Mouse (Mus musculus) embryonic facial prominence, embryonic 14.5 days (tissue): ENCODE data around the gene Atp4a. TPM values are rescaled to one million over a fixed set of nuclear protein-coding genes. Genes with fewer than 3 reads are reported as not detected.

Source experiments
- ATAC-seq: fragments of 200-750 bp; cut with Nextera tagmentation; 2 replicates; pipeline ENCODE4 v1.8.0; 2017; ENCODE audit warnings: low read depth, moderate number of reproducible peaks, moderate TSS enrichment
- DNase-seq: peaks from one replicate; pipeline ENCODE4 v3.0.0-alpha.2; 2015; ENCODE audit warnings: low spot score
- H3K27ac ChIP-seq: fragments of 300-500 bp; sonication (generic); replicated peaks from 2 replicates; pipeline ENCODE4 v1.5.1; 2014; ENCODE audit warnings: low read depth, mild to moderate bottlenecking, low read length, moderate library complexity
- H3K27me3 ChIP-seq: fragments of 300-500 bp; sonication (generic); replicated peaks from 2 replicates; pipeline ENCODE4 v1.6.1; 2014; ENCODE audit warnings: low read length; ENCODE audit not compliant: control insufficient read depth, insufficient read depth
- H3K36me3 ChIP-seq: fragments of 300-500 bp; sonication (generic); 2 replicates; pipeline ENCODE4 v1.6.1; 2014; ENCODE audit warnings: low read length, mixed read lengths; ENCODE audit not compliant: control insufficient read depth, insufficient read depth
- H3K4me1 ChIP-seq: fragments of 300-500 bp; sonication (generic); 2 replicates; pipeline ENCODE4 v1.6.1; 2014; ENCODE audit warnings: antibody characterized with exemption, low read length; ENCODE audit not compliant: control insufficient read depth, insufficient read depth
- H3K4me2 ChIP-seq: fragments of 300-500 bp; sonication (generic); 2 replicates; pipeline ENCODE4 v1.6.1; 2014; ENCODE audit warnings: low read depth, mild to moderate bottlenecking, low read length, moderate library complexity, mixed read lengths
- H3K4me3 ChIP-seq: fragments of 300-500 bp; sonication (generic); 2 replicates; pipeline ENCODE4 v1.5.1; 2014; ENCODE audit warnings: low read depth, mild to moderate bottlenecking, low read length
- H3K9ac ChIP-seq: fragments of 300-500 bp; sonication (generic); 2 replicates; pipeline ENCODE4 v1.6.1; 2014; ENCODE audit warnings: low read depth, mild to moderate bottlenecking, low read length, moderate library complexity, mixed read lengths
- H3K9me3 ChIP-seq: fragments of 300-500 bp; sonication (generic); 2 replicates; pipeline ENCODE4 v1.6.1; 2016; ENCODE audit warnings: low read length; ENCODE audit not compliant: control insufficient read depth
- WGBS: fragments of 180-500 bp; shearing (Covaris S2); extraction: QIAGEN DNeasy Blood & Tissue Kit; methylation state at CpG from one replicate; pipeline ENCODE4 v1.1.7; 2014; 5-methylcytosine and 5-hydroxymethylcytosine counted together
- polyA plus RNA-seq: library from polyadenylated mRNA; unstranded; fragments of >200 nt; fragmentation: Nextera tagmentation; extraction: Ambion mirVana; gene quantifications from 2 replicates; pipeline ENCODE4 v1.2.1, GENCODE M21; 2014

The Atp4a gene
- 0.32 and 0.54 TPM in 2 replicates for polyA plus RNA-seq

DNA sequence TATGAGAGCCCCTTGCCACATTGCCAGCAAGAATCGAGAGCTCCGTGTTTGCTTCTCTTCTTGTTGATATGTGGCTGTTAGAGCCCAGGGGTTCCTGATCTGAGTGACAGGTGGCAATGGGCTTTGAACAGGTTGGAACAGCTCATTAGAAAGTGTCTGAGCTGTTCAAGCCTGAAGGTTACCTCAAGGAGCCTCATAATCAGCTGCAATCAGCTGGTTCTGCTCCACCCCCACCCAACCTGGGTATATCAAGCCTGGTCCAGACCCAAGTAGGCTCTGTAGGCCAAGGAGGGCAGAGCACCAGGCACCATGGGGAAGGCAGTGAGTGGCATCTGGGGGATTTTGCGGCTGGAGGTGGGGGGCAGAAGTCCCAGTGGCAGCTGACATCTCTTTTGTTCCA lies at the start of gene Atp4a:
Gene Atp4a, plus strand, starts transcription at position 268 of the 400 bp plus-strand sequence.
- no peak for ATAC-seq
- no peaks in the 10 kb centered on the region for H3K4me1 ChIP-seq
- H3K4me2 ChIP-seq: no peak within 1 kb of the TSS
- H3K27me3 ChIP-seq: peaks cover 9% of the 10 kb centered on the region
- no peak within 1 kb of the TSS for H3K9ac ChIP-seq
- 80% methylated on average over 3 of the region's 3 CpGs for WGBS
- no peaks in the 10 kb centered on the region for H3K9me3 ChIP-seq
- H3K4me3 ChIP-seq: no peak within 1 kb of the TSS
- no peak for DNase-seq
- no peak within 1 kb of the TSS for H3K27ac ChIP-seq
- no peaks in the 10 kb centered on the region for H3K36me3 ChIP-seq

- peaks cover 19% of the 10 kb centered on the region for H3K36me3 ChIP-seq
- peak within 1 kb of the TSS; percentile 66 for H3K4me2 ChIP-seq
- WGBS: under 1% methylated on average over 34 of the region's 34 CpGs
- peak within 1 kb of the TSS; percentile 81 for H3K9ac ChIP-seq
- peak within 1 kb of the TSS; percentile 59; the same call in 1 of the 2 replicates for H3K27ac ChIP-seq
- H3K27me3 ChIP-seq: no peaks in the 10 kb centered on the region
- peaks cover 6% of the 10 kb centered on the region; the same call in 1 of the 2 replicates for H3K4me1 ChIP-seq
- H3K9me3 ChIP-seq: no peaks in the 10 kb centered on the region
- DNase-seq (peak; percentile 94), ATAC-seq (peak; percentile 97)
- H3K4me3 ChIP-seq: peak within 1 kb of the TSS; percentile 71
Measured at GRCm38 (mm10) chr7:30664529-30665200, 47.3 kb upstream of the Atp4a start, which contains the start of gene Haus5. Gene Haus5 (minus strand): TSS chr7:30664994.

DNA sequence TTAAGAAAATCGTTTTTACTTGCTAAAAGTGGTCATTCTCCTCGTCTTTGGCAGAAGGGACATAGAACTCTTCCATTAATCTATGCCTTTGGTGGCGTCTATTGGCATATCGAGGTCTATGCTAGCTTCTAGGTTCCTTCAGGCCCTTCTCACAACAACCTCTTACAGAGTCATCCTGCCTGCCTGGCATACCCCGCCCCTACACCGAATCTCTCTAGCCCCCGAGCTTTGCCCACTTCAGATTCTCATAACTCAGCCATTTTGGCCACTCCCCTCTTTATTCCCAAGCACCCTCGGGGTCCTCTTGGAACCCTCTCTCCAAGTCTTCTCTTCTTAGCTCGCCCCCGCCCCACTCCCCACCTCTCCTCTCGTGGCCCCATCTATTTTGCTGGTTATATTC lies 46.7 kb upstream of the Atp4a start:
- peak overlapping the region; percentile 71 for H3K4me3 ChIP-seq
- no peak overlapping the region; the same call in 1 of the 2 replicates for H3K27ac ChIP-seq
- H3K9ac ChIP-seq: peak overlapping the region; percentile 81
- H3K4me1 ChIP-seq: peaks cover 6% of the 10 kb centered on the region; the same call in 1 of the 2 replicates
- peak overlapping the region; percentile 66 for H3K4me2 ChIP-seq
- 6% methylated on average over 11 of the region's 11 CpGs for WGBS
- DNase-seq (peak; percentile 14), ATAC-seq (peak; percentile 38)
- H3K36me3 ChIP-seq: peaks cover 13% of the 10 kb centered on the region
- H3K27me3 ChIP-seq: no peaks in the 10 kb centered on the region
- H3K9me3 ChIP-seq: no peaks in the 10 kb centered on the region

GRCm38 (mm10) chr7:30669229-30669628 lies 42.8 kb upstream of the Atp4a start:
- Histone ChIP-seq H3K4me1 (peaks cover 6% of the 10 kb centered on the region; the same call in 1 of the 2 replicates), H3K4me3 (no peak overlapping the region), H3K9ac (no peak overlapping the region), H3K36me3 (no peaks in the 10 kb centered on the region), H3K9me3 (no peaks in the 10 kb centered on the region), H3K27ac (no peak overlapping the region), H3K4me2 (no peak overlapping the region), H3K27me3 (no peaks in the 10 kb centered on the region)
- ATAC-seq (no peak), DNase-seq (peak; percentile 11)
- WGBS: 51% methylated on average over 3 of the region's 3 CpGs

DNA sequence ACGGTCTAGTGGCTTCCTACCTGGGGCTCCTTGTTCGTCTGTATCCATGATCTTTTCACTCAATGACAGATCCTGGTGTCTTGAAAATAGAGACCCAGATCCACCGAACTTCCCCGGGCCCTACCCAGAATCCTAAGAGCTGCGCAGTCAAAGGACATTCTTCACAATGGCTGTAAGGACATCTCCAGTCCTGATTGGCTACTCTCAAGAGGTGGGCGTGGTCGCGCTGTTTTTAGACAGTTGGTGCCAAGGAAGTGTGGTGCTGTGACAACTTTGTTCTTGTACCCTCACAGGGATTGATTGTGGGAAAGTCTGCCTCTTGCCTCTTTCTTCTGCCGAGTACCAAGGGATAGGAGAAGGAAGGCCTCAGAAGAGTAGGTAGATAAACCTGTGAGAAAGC lies 40.5 kb upstream of the Atp4a start, which contains the start of gene Pmis2:
Gene Pmis2, minus strand, starts transcription at position 126 of the 400 bp plus-strand sequence.
- no peak within 1 kb of the TSS for H3K4me2 ChIP-seq
- no peak for DNase-seq
- 78% methylated on average over 9 of the region's 9 CpGs for WGBS

GRCm38 (mm10) chr7:30678263-30678975 lies 33.6 kb upstream of the Atp4a start:
- DNase-seq: no peak
- Histone ChIP-seq H3K9me3 (no peaks in the 10 kb centered on the region), H3K4me2 (no peak overlapping the region), H3K4me3 (no peak overlapping the region), H3K27me3 (no peaks in the 10 kb centered on the region), H3K4me1 (no peaks in the 10 kb centered on the region), H3K27ac (no peak overlapping the region), H3K36me3 (no peaks in the 10 kb centered on the region), H3K9ac (no peak overlapping the region)
- no peak for ATAC-seq
- 64% methylated on average over 5 of the region's 5 CpGs for WGBS

More for the DNA sequence above, 40.5 kb upstream of the Atp4a start, which contains the start of gene Pmis2:
- no peaks in the 10 kb centered on the region for H3K27me3 ChIP-seq
- no peaks in the 10 kb centered on the region for H3K4me1 ChIP-seq
- no peak within 1 kb of the TSS for H3K4me3 ChIP-seq
- no peak within 1 kb of the TSS for H3K27ac ChIP-seq
- H3K9ac ChIP-seq: no peak within 1 kb of the TSS
- no peaks in the 10 kb centered on the region for H3K36me3 ChIP-seq
- H3K9me3 ChIP-seq: no peaks in the 10 kb centered on the region
- no peak for ATAC-seq

- H3K4me2 ChIP-seq: no peak overlapping the region
- no peaks in the 10 kb centered on the region for H3K36me3 ChIP-seq
Measured at GRCm38 (mm10) chr7:30681897-30682296, 30.1 kb upstream of the Atp4a start.

GRCm38 (mm10) chr7:30683425-30683824 lies 28.6 kb upstream of the Atp4a start:
- H3K9me3 ChIP-seq: no peaks in the 10 kb centered on the region
- no peaks in the 10 kb centered on the region for H3K4me1 ChIP-seq
- H3K27me3 ChIP-seq: peaks cover 15% of the 10 kb centered on the region
- H3K4me2 ChIP-seq: no peak overlapping the region
- no peaks in the 10 kb centered on the region for H3K36me3 ChIP-seq
- DNase-seq (no peak), ATAC-seq (no peak)
- 68% methylated on average over 2 of the region's 2 CpGs for WGBS
- H3K4me3 ChIP-seq: no peak overlapping the region
- H3K27ac ChIP-seq: no peak overlapping the region
- H3K9ac ChIP-seq: no peak overlapping the region

More at GRCm38 (mm10) chr7:30681897-30682296, 30.1 kb upstream of the Atp4a start:
- no peak overlapping the region for H3K27ac ChIP-seq
- no peaks in the 10 kb centered on the region for H3K4me1 ChIP-seq
- 48% methylated on average over 5 of the region's 5 CpGs for WGBS
- H3K9ac ChIP-seq: no peak overlapping the region
- no peak overlapping the region for H3K4me3 ChIP-seq
- H3K27me3 ChIP-seq: peaks cover 5% of the 10 kb centered on the region; the same call in 1 of the 2 replicates
- DNase-seq (no peak), ATAC-seq (no peak)
- H3K9me3 ChIP-seq: no peaks in the 10 kb centered on the region
